Mouse (Mus musculus) liver, embryonic 14.5 days (tissue): ENCODE results near the gene Rpl3l.

Source experiments
- CTCF ChIP-seq: IDR thresholded peaks from 2 replicates; pipeline ENCODE4 v1.5.1; 2016; ENCODE audit warnings: antibody characterized with exemption, low read depth, control low read depth
- EP300 ChIP-seq: IDR thresholded peaks from 2 replicates; pipeline ENCODE4 v1.6.1; 2016; ENCODE audit warnings: antibody characterized with exemption, low read depth

DNA sequence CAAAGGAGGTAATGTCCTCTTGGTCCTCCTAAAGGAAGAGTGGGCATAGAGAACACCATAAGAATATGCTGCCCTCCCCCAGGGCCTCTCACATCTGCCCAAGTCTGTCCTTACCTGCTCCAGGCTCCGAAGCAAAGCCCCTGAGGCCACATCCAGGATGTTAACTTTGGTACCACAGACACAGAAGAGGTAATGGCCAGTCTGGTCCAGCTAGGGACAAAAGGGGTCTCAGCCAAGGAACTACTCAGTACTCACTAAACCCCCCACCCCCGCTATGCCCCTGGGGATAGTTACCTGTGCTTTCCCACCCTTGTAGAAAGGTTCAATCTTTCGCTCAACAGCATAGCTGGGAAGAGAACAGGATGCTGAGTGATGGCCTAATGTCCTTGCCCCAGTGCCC lies 21.8 kb upstream of the Rpl3l start:
- TF ChIP-seq CTCF (no peak), EP300 (no peak)
